Mouse (Mus musculus): ENCODE measurements around the gene Avpi1. TPM values are rescaled to one million over a fixed set of nuclear protein-coding genes. Genes with fewer than 3 reads are reported as not detected.
A peak's percentile ranks its signal among the peaks of the same experiment; 100 is the strongest.
"Not testable (repeated sequence)": the region's sequence is repeated elsewhere in the genome, so short reads cannot be mapped to it uniquely, and the experiment has no call there.

The Avpi1 gene
- polyA plus RNA-seq, 1 experiment from 2014 or later: 24.5 TPM

DNA sequence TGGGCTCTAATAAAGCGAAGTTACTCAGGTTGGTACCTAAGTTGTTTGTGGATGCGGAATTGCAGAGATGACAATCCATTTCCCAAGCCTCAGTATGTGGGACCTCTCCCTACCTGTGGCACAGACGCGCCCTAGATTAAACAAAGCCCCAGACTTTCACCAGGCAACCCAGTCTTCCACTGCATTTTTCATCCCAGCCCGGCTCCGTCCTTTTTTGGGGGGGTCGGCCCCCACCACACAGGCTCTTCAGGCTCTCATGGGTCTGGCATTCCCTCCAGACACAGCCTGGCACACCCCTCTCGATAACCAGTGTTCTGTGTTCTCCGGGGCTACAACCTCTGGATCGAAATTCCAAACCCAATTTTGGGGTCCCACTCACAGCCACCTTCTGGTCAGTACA lies 43.2 kb downstream of the Avpi1 start:
- peak; percentile 18 for DNase-seq (ENCODE audit: low spot score)
- peak overlapping the region; percentile 90 for H3K27ac ChIP-seq (replicated peaks)

DNA sequence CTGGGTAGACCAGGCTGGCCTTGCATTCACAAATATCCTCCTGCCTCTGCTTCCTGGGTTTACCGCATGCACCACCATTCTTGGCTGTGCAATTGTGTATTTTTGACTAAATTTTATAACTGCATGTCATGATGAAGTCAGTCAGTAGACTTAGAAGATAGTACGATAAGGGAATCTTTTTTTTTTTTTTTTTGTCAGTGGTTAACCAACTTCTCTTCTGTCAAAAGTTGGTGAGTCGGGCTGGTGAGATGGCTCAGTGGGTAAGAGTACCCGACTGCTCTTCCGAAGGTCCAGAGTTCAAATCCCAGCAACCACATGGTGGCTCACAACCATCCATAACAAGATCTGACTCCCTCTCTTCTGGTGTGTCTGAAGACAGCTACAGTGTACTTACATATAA lies 47.2 kb downstream of the Avpi1 start:
- H3K9me3 ChIP-seq; DNase-seq (ENCODE audit: low spot score); H3K27ac ChIP-seq (replicated peaks); H3K4me1 ChIP-seq; H3K4me3 ChIP-seq; H3K27me3 ChIP-seq (replicated peaks; ENCODE audit: low read depth, poor library complexity, severe bottlenecking): not testable (repeated sequence)
- H3K36me3 ChIP-seq (replicated peaks): peaks cover 20% of the 10 kb centered on the region
- WGBS: 95% methylated on average over 5 of the region's 5 CpGs

More for the DNA sequence above, 43.2 kb downstream of the Avpi1 start:
- no peaks in the 10 kb centered on the region for H3K9me3 ChIP-seq
- no peaks in the 10 kb centered on the region for H3K36me3 ChIP-seq (replicated peaks)
- 8% methylated on average over 10 of the region's 10 CpGs for whole genome bisulfite sequencing
- H3K4me1 ChIP-seq: peaks cover 23% of the 10 kb centered on the region
- H3K27me3 ChIP-seq (replicated peaks; ENCODE audit: low read depth, poor library complexity, severe bottlenecking): no peaks in the 10 kb centered on the region
- H3K4me3 ChIP-seq: peak overlapping the region; percentile 87

DNA sequence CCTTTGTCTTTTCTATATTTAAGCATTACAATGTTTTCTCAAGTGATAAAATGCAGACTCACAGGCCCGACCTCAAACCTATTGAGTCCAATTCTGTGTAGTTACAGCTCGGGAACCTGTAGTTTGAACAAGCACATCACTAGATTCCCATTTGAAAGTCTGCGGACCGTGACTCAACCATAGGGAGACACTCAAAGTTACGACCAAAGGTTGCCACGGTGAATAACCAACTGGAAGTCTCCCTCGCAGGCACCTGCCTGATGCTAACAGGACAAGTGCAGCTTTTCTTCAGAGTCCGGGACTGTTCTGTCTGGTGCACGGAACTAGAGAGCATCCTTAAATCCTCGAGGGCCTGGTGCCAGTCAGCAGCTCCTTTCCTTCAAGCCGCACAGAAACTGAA lies 48.4 kb downstream of the Avpi1 start:
- 89% methylated on average over 11 of the region's 11 CpGs for WGBS
- Histone ChIP-seq H3K36me3 (replicated peaks) (peaks cover 31% of the 10 kb centered on the region), H3K4me3 (no peak overlapping the region), H3K4me1 (peaks cover 1% of the 10 kb centered on the region), H3K27me3 (replicated peaks; ENCODE audit: low read depth, poor library complexity, severe bottlenecking) (no peaks in the 10 kb centered on the region), H3K9me3 (no peaks in the 10 kb centered on the region), H3K27ac (replicated peaks) (no peak overlapping the region)
- no peak for DNase-seq (ENCODE audit: low spot score)

DNA sequence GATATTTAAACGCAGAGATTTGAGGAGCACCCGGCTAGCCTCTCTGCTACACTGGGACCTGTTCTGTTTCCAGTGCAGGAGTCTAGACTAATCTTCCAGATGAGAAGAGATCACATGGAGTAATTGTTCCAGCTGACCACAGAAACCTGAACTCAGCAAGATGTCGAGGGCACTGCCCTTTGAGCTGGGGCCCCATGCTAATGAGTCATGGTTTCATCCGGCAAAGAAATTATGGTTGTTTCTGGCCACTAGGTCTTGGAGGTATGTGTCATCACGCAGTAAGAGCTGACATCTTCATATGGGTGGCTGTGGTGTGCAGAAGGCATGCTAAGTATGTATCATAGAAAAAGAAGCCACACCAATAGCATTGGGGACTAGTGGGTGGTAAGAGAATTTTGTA lies 48.9 kb downstream of the Avpi1 start:
- Histone ChIP-seq H3K4me3 (no peak overlapping the region), H3K9me3 (no peaks in the 10 kb centered on the region), H3K36me3 (replicated peaks) (peaks cover 36% of the 10 kb centered on the region), H3K27me3 (replicated peaks; ENCODE audit: low read depth, poor library complexity, severe bottlenecking) (no peaks in the 10 kb centered on the region), H3K27ac (replicated peaks) (no peak overlapping the region), H3K4me1 (no peaks in the 10 kb centered on the region; the same call in 1 of the 2 replicates)
- 79% methylated on average over 5 of the region's 5 CpGs for WGBS
- DNase-seq (ENCODE audit: low spot score): no peak

DNA sequence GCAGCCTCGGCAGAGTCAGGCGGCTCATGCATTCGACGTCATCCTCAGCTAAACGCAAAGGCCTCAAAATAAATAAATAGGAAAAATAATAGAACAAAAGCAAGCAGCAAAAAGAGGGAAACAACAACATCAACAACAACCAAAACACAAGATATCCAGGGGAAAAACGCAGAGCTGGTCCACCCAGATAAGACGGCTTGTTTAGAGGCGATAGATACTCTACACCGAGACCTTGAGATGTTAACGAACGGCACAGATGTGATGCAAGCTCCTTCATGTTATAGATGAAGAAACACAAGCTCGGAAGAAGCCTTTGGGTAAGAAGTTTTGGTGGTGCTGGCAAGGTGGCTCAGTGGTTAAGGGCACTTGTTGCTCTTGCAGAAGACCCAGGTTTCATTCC lies 49.9 kb downstream of the Avpi1 start:
- WGBS: 96% methylated on average over 12 of the region's 12 CpGs
- DNase-seq (ENCODE audit: low spot score): no peak

DNA sequence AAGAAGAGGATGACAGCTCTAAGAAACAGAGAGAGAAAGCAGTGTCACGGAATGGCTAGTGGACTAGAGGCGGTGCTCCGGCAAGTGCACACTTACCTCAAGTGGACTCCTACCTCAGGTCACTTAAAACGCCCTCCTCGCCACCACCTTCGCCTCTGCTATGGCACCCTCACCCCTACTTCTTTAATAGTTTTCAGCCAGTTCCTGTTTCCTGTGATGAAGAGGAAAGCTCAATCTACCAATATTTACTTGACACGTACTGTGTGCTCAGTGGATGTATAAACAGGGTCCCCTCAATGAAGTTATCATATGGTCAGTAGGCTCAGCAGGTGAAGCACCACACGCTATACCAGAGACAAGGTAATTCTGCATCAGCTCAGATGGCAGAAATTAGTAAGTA lies 50.3 kb downstream of the Avpi1 start:
- no peak for DNase-seq (ENCODE audit: low spot score)
- H3K27ac ChIP-seq (replicated peaks): no peak overlapping the region
- H3K9me3 ChIP-seq: no peaks in the 10 kb centered on the region
- 95% methylated on average over 8 of the region's 8 CpGs for WGBS
- H3K36me3 ChIP-seq (replicated peaks): peaks cover 47% of the 10 kb centered on the region
- no peaks in the 10 kb centered on the region; the same call in 1 of the 2 replicates for H3K4me1 ChIP-seq
- no peak overlapping the region for H3K4me3 ChIP-seq
- no peaks in the 10 kb centered on the region for H3K27me3 ChIP-seq (replicated peaks; ENCODE audit: low read depth, poor library complexity, severe bottlenecking)

More for the DNA sequence above, 49.9 kb downstream of the Avpi1 start:
- Histone ChIP-seq H3K4me3 (no peak overlapping the region), H3K4me1 (no peaks in the 10 kb centered on the region; the same call in 1 of the 2 replicates), H3K9me3 (no peaks in the 10 kb centered on the region), H3K36me3 (replicated peaks) (peaks cover 46% of the 10 kb centered on the region), H3K27me3 (replicated peaks; ENCODE audit: low read depth, poor library complexity, severe bottlenecking) (no peaks in the 10 kb centered on the region), H3K27ac (replicated peaks) (no peak overlapping the region)

DNA sequence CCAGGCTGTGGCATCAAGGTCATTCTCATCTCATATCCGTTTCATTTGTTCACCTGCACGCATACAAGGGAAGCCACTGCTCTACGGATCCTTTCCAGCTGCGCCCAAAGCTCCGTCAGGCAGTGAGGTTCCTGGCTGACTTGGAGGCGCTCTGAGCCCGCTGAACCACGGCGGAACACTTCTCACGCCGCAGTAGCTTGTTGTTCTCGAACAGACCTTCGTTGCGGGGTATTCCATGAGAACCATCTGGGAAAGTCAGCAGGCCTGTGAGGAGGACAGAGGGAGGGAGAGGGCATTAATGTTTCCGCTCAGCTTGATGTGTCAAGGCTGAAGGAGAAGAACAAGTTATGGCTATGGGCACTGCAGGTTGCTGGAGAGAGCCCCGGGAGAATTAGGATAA lies 52.9 kb downstream of the Avpi1 start:
- DNase-seq (ENCODE audit: low spot score): no peak
- H3K4me1 ChIP-seq: no peaks in the 10 kb centered on the region; the same call in 1 of the 2 replicates
- peaks cover 47% of the 10 kb centered on the region for H3K36me3 ChIP-seq (replicated peaks)
- H3K9me3 ChIP-seq: no peaks in the 10 kb centered on the region
- no peaks in the 10 kb centered on the region for H3K27me3 ChIP-seq (replicated peaks; ENCODE audit: low read depth, poor library complexity, severe bottlenecking)
- no peak overlapping the region for H3K27ac ChIP-seq (replicated peaks)
- no peak overlapping the region for H3K4me3 ChIP-seq
- 91% methylated on average over 16 of the region's 16 CpGs for WGBS

DNA sequence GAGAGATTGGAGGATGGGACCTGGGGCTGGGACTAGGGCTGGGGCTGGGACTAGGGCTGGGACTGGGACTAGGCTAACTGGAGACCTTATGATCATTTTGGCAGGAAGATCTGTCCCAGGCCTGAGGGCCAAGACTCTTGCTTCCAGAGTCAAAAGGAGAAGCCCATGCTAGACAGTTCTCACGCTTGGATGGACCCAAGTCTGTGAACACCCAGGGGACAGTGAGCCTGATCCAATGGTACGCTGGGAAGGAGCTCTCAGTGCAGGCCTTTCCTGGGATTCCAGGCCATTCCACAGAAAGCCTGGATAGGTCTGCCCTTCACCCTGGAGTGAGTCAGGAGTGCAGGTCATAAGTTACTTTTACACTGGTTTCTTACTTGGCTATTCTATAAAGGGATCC lies 53.8 kb downstream of the Avpi1 start:
- no peaks in the 10 kb centered on the region for H3K27me3 ChIP-seq (replicated peaks; ENCODE audit: low read depth, poor library complexity, severe bottlenecking)
- H3K4me1 ChIP-seq: no peaks in the 10 kb centered on the region; the same call in 1 of the 2 replicates
- H3K4me3 ChIP-seq: no peak overlapping the region
- no peaks in the 10 kb centered on the region for H3K9me3 ChIP-seq
- H3K36me3 ChIP-seq (replicated peaks): peaks cover 47% of the 10 kb centered on the region
- no peak for DNase-seq (ENCODE audit: low spot score)
- WGBS: 91% methylated on average over 2 of the region's 2 CpGs
- H3K27ac ChIP-seq (replicated peaks): no peak overlapping the region

Other genes with a start within 250 kb of the Avpi1 start
- gene Rrp12, start 232.9 kb downstream of the Avpi1 start, polyA plus RNA-seq (2016; fragmentation: Nextera tagmentation; extraction: Ambion mirVana): 36.3 and 38.9 TPM in 2 replicates
- gene Pgam1, start 217.1 kb downstream of the Avpi1 start, polyA plus RNA-seq (2016; fragmentation: Nextera tagmentation; extraction: Ambion mirVana): 1,003 and 1,124 TPM in 2 replicates
- 94.3 and 96.8 TPM in 2 replicates for gene Exosc1, start 195.6 kb downstream of the Avpi1 start, polyA plus RNA-seq (2016; fragmentation: Nextera tagmentation; extraction: Ambion mirVana)
- gene Zdhhc16, start 195.6 kb downstream of the Avpi1 start, polyA plus RNA-seq (2016; fragmentation: Nextera tagmentation; extraction: Ambion mirVana): 85.4 and 85.7 TPM in 2 replicates
- 43.1 and 45.0 TPM in 2 replicates for gene Mms19, start 147.9 kb downstream of the Avpi1 start, polyA plus RNA-seq (2016; fragmentation: Nextera tagmentation; extraction: Ambion mirVana)
- 13.2 and 13.5 TPM in 2 replicates for gene Ubtd1, start 147.3 kb downstream of the Avpi1 start, polyA plus RNA-seq (2016; fragmentation: Nextera tagmentation; extraction: Ambion mirVana)
- gene Ankrd2, start 93.1 kb downstream of the Avpi1 start, polyA plus RNA-seq (2016; fragmentation: Nextera tagmentation; extraction: Ambion mirVana): 0.22 TPM in 1 of 2 replicates, not detected in the other
- 1.1 and 1.3 TPM in 2 replicates for gene Hoga1, start 83.4 kb downstream of the Avpi1 start, polyA plus RNA-seq (2016; fragmentation: Nextera tagmentation; extraction: Ambion mirVana)
- 0.17 TPM in 1 of 2 replicates, not detected in the other for gene 4933411K16Rik, start 76.8 kb downstream of the Avpi1 start, polyA plus RNA-seq (2016; fragmentation: Nextera tagmentation; extraction: Ambion mirVana)
- gene Morn4, start 42.7 kb downstream of the Avpi1 start, polyA plus RNA-seq (2016; fragmentation: Nextera tagmentation; extraction: Ambion mirVana): 47.9 and 48.1 TPM in 2 replicates
- 28.0 and 30.2 TPM in 2 replicates for gene Pi4k2a, start 38.6 kb downstream of the Avpi1 start, polyA plus RNA-seq (2016; fragmentation: Nextera tagmentation; extraction: Ambion mirVana)
- 3.9 and 4.0 TPM in 2 replicates for gene Marveld1, start 18.3 kb upstream of the Avpi1 start, polyA plus RNA-seq (2016; fragmentation: Nextera tagmentation; extraction: Ambion mirVana)
- gene Zfyve27, start 34.9 kb upstream of the Avpi1 start, polyA plus RNA-seq (2016; fragmentation: Nextera tagmentation; extraction: Ambion mirVana): 32.0 and 33.0 TPM in 2 replicates
- gene Sfrp5, start 73.2 kb upstream of the Avpi1 start, polyA plus RNA-seq (2016; fragmentation: Nextera tagmentation; extraction: Ambion mirVana): 0.58 and 0.72 TPM in 2 replicates
- 0.58 and 1.2 TPM in 2 replicates for gene Golga7b, start 118.5 kb upstream of the Avpi1 start, polyA plus RNA-seq (2016; fragmentation: Nextera tagmentation; extraction: Ambion mirVana)